Mouse (Mus musculus): Measurements from ENCODE around the gene Ceacam5.

The Ceacam5 gene

DNA sequence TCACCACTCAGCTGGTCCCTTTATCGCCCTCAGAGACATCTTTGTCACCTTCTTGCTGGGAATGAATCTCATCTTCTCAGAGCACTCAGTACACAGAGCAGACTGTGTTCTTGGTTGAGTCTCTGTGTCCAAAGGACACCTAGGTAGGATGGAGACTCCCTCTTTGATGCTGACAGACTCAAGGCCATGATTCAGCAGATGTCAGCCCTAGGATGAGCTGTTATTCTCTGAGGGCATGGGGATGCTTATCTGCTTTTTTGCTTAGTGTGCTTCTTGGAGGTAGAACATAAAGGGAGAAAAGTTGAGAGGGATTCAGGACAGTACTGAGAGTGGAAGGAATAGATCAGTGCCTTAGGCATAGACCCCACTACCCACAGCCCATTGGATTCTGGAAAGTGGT lies at the start of gene Ceacam5:
Ceacam5 (plus strand) TSS at position 301 of the 400 bp plus-strand sequence.
- no peak for DNase-seq
